Mouse (Mus musculus) cerebellum, postnatal 14 days (tissue): ENCODE measurements at regions not wholly inside any gene's neighbourhood (a gene's known extent, or its start where the extent isn't known, plus 50 kb on each side); places are given as distances from the start of the nearest gene placed in this dataset.

Experiments
- DNase-seq, 2 experiments: peaks; one replicate each; pipeline ENCODE4 v3.0.0; 2021; ENCODE audit warnings: mixed read lengths in 2 of 2

DNA sequence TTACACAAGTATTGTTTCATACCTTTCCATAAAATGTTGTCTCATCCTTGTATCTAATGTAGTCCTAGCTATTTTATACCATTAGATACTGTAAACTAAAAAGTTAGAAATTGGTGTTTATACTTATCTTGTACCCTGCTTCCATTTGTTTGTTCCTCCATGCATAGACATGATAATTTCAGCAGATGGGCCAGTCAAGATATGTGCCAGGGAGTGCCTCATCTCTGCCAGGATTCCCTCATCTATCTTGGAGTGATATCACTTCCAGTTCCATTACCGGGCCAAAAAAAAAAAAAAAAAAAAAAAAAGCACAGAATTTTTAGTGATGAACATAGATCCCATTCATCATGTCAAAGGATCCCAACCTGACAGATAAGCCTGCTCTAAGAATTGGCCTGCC lies 79.2 kb upstream of the Gemin8 start:
- peak; percentile 68 to 73 for DNase-seq

DNA sequence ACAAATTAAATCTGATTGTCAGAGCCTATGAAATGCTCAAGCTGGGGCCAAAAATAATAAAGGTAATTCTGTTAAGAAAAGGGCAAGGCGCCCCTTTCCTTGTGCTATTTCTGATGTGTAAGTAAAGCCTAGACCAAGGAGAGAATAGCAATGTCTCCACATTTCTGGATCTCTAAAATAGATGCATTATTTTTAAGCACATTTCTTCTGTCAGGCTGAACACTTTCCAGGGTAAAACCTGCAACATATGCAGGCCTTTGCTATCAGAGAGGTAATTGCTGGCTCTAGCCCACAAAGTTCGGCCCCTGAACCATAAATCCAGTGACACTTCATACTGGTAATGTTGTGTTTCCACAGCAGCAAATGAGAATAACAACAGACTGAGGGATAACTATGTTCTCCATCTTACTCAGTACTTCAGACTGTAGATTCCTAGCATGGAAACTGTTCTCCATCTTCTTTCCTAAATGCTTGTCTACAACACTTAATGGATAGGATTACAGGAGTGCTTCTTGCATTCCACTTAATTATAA lies 63.0 kb upstream of the Gemin8 start:
- DNase-seq, result no peak
